Mouse (Mus musculus) thymus, adult 18-20 months (tissue): ENCODE measurements around the gene Tchp.

Experiments
- DNase-seq, 2 experiments: peaks; one replicate each; pipeline ENCODE4 v3.0.0; 2022; ENCODE audit warnings: mixed read lengths in 2 of 2

The Tchp gene

DNA sequence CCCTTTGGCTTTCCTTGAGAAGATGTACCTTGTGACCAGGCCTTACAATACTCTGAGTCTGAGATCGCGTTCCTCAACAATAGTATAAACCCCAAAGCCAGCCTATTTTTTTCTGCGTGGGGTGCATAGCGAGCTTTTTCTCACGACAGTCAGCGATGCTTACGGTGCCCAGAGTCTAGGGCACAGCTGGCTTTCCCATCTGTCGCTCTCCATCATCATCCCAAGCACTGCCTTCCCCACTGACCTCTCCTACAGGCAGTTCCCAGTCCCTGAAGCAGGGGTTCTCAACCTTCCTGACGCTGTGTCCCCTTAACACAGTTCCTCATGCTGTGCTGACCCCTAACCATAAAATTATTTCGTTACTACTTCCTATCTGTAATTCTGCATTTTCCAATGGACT lies 35.0 kb downstream of the Tchp start:
- DNase-seq = no peak

GRCm38 (mm10) chr5:114742998-114743696 lies 35.6 kb downstream of the Tchp start:
- DNase-seq = no peak

DNA sequence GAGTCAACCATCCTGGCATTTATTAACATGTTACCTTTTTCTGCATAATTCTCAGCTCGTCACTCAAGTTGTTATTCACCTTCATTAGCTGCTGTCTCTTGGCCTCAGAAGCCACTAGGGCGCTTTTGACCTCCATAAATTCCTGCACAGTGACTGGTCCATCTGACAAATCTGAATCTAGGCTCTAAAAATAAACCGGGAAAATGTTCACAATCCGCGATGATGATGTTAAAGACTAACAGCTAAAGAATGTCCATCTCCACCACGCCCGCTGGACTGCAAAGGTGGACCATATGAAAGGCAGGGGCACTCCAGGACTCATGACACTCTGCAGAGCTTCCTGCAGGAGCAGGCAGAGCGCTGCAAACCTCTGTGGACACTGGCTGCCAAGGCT lies 36.1 kb downstream of the Tchp start:
- DNase-seq = no peak

DNA sequence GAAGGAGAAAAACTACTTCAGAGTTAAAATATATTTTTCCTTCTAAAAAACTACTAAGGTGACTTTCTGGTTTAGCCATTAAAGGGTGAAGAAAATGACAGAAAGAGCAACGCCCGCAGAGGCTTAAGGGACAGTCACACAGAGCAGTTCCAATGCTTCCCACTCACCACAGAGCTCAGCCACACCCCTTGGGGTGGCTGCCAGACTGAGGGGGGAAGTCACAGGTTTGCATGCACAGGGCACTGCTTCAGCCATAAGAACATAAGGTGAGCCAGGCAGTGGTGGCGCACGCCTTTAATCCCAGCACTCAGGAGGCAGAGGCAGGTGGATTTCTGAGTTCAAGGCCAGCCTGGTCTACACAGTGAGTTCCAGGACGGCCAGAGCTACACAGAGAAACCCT lies 38.0 kb downstream of the Tchp start:
- no peak for DNase-seq

DNA sequence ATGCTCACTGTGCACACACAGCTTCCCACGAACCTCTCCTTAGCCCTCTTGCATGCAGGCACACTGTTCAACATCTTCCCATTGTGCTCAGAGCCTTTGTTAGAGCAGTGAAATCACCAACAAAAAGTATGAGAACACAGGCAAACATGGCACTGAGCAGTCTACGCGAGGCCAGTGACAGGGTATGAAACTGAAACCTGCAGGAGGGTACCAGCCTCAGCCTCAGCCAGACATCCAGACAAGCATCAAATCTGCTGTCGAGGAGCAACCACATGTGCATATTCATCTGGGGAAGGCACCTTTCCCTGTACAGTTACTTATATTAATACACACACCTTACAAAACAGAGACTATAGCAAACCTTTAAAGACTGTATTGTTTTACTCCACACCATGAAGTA lies 39.3 kb downstream of the Tchp start:
- DNase-seq = no peak

DNA sequence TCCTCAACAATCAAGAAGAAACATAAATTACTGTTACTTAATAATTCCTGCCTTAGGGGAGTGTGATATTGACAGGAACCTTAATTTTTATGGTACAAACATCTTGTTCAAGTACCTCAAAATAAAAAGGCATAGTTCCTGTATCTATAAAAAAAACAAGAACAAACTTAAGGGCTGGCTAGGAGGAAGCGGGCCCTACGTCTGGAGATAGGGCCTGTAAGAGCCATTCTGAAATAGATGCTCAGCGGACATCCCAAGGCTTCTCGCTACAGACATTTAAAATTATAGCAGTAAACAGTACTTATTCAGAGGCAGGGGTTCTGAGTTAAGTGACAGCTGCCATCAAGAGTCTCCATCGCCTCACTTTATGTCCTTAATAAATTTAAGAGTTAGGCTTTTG lies 40.0 kb downstream of the Tchp start:
- DNase-seq = no peak

DNA sequence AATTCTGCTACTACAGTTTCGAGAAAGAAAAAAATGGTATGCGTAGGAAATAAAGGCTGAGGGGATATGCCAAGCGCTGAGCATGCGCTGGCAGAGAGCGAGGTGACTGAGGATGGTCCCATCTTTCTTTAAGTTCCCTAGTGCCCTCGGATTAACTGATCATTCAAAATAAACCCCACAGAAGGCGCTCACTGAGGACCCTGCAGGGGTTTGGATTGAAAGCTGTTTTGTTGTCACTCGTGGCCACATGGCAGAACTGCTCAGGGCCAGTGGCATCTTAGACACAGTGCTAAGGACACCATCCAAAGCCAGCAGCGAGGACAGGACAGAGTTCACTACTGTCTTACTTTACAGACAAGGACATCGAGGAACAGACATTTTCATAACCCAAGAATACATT lies 42.8 kb downstream of the Tchp start:
- DNase-seq = no peak

GRCm38 (mm10) chr5:114752397-114752796 lies 44.8 kb downstream of the Tchp start:
- DNase-seq = no peak

- no peak for DNase-seq
Measured at GRCm38 (mm10) chr5:114753384-114753783, 45.8 kb downstream of the Tchp start.

DNA sequence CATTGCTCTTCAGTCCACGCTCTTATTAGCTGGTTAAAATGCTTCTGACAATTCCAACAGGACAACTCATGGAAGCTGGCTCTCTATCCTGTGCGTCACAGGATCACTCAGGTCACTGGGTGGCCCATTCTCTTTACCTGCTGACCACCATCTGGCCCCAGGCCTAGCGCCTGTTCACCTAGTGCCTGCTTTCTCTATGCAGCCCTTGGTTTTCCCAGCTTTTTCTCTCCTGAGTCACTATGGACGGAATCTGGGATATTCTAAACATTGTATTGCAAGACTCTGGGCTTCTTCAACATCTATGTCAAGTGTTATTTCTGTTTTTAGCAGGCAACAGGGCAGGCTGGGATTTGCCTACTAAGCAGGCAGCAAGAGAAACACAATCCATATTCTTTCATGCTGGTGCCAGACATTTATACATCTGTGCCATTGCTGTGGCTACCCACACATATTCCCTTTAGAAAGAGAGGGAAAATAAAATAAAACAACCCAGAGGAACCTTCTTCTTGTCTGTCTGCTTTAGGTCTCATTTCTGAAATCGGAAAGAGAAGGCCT lies 52.1 kb downstream of the Tchp start:
- no peak for DNase-seq

DNA sequence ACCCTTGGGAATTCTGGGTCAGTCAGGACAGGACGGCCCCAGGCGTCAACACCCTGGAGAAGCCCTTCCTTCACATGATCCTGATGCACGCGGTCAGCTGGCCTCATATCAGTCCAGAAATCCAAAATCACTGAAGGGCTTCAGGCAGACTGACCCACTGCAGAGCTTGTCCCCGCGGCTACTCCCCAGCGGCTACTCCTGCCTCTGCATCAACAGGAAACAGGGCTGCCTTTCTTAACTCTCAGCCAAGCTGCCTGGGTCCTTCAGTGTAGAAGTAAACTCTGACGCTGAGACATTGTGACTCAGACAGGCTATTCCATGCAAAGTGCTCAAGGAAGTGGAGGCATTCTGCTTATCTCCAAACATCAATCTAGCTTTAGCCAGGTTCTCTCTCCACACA lies 54.4 kb downstream of the Tchp start:
- no peak for DNase-seq

- no peak for DNase-seq
Measured at GRCm38 (mm10) chr5:114764812-114765735, 57.5 kb downstream of the Tchp start.

DNA sequence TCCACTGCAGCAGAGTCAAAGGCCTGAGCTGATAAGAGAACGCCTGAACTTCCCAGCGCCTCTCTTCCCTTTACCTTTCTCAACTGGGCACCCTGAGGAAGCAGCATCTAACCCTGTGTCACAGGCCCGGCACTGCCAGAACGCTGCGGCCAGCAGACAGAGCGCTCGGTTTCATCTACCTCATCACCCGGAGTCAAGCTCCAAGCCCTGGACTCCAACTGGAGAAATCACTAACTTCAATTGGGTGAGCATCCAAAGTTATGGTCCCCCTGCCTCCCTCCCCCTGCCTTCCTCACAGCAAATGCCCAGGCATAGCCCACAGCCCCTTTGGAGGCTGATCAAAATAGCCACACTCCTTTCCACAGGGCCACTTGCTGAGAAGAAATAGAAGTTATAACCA lies 59.1 kb downstream of the Tchp start:
- no peak for DNase-seq

DNA sequence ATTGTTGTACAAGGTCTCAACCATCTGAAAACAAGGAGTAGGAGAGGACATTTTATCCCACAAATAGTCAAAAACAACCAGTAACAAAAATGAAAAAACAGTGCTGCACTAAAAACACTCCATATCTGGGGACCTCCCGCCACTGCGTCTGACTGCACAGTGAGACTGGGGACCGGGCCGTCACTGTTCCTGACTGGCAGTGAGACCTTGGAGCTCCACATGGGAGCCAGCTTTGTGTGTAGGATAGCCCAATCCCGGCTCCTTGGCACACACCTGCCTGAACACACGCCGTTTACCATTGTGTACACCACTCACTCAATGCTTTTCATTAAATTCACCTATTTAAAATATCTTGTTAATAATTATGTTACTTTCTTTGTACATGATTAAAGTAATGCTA lies 59.6 kb downstream of the Tchp start:
- no peak for DNase-seq

- peak; percentile 38 to 43 for DNase-seq
Measured at GRCm38 (mm10) chr5:114769786-114770185, 62.2 kb downstream of the Tchp start.

DNA sequence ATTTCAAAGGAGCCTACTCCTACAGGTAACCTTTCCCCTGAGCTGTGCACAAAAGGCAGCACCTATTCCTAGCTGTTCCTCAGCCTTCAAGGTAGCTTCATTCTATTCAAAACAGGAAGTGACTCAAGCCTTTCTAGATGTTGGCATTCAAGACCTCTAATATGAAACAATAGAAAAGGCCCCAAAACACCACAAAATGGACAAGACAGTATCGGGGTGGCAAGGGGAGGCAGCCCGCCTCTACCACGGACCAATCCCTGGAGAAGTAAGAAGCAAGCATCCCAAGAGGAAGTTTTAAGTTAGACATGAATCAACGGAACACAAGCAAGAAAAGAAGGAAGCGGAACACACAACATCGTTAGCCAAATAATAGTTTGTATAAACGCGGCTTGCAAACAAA lies 64.2 kb downstream of the Tchp start:
- DNase-seq = no peak
